Mouse (Mus musculus) megakaryocyte, embryonic 14.5 days (primary cell): ENCODE data around the gene 4921536K21Rik.

Experiments used
- FLI1 ChIP-seq: IDR thresholded peaks from 2 replicates; pipeline ENCODE4 v1.6.1; 2012; ENCODE audit warnings: low read length, inconsistent platforms, mixed read lengths
- GATA1 ChIP-seq: IDR thresholded peaks from 3 replicates; pipeline ENCODE4 v1.6.1; 2012; ENCODE audit warnings: mixed read lengths, low read length, inconsistent platforms, borderline replicate concordance

- TF ChIP-seq GATA1 (no peak), FLI1 (no peak)
Measured at GRCm38 (mm10) chr11:3876419-3876818, 18.5 kb downstream of the 4921536K21Rik start.
